Mouse (Mus musculus): ENCODE data around the gene Rpusd4.

DNA sequence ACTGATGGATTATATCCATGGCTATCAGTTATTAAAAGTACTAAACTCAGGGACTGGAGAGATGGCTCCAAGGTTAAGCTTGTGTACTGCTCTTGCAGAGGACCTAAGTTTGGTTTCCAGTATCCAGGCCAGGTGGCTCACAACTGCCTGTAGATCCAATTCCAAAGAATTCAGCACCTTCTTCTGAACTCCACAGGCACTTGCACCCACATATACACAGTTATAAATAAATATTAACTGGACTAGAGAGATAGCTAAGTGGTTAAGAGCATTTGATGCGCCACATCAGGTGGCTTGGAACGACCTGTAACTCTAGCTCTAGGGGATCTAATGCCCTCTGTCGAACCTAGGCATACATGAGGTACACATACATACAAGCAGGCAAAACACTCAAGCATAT is 39.0 kb upstream of the Rpusd4 start:
- TF ChIP-seq EP300 (IDR thresholded peaks at IDR 0.05) (no peak), CTCF (IDR thresholded peaks at IDR 0.05) (no peak)

Measured in lung, postnatal 0 days (tissue).